ENCODE assay signal across 22 mouse cellular contexts in genomic region chr10:41243930-41244329, GRCm38 (mm10). TPM values are rescaled to one million over a fixed set of nuclear protein-coding genes. Genes with fewer than 3 reads are reported as not detected.
"Had no signal": no experiment of that assay in that cellular context is flagged by ENCODE, and none has a peak within 500 bp of the region (broad histone marks: within the 10 kb centered on the region; RNA-seq: fewer than 3 reads in every experiment).

No protein-coding gene starts in this region.

- DNase-seq: kidney, adult 2 months; kidney, postnatal 25 days; lung, embryonic 14.5 days; right cerebral cortex, adult 18-20 months; right cerebral cortex, postnatal 14 days; right cerebral cortex, postnatal 4 days; thymus, adult 2 months; thymus, postnatal 14 days; thymus, postnatal 4 days had no signal

- H3K27me3 ChIP-seq: midbrain, embryonic 13.5 days had no signal

- H3K4me3 ChIP-seq: left cerebral cortex, adult 2 months; midbrain, embryonic 13.5 days had no signal

- H3K9ac ChIP-seq: lung, embryonic 14.5 days; midbrain, embryonic 13.5 days had no signal

- H3K9me3 ChIP-seq: midbrain, embryonic 13.5 days had no signal

- H3K4me2 ChIP-seq: lung, embryonic 14.5 days; midbrain, embryonic 13.5 days had no signal

- H3K27ac ChIP-seq: kidney, postnatal 0 days; left cerebral cortex, adult 2 months; macrophage; midbrain, embryonic 13.5 days; stomach, postnatal 0 days had no signal

- ATAC-seq: intestine, postnatal 0 days; lung, postnatal 0 days; midbrain, embryonic 13.5 days had no signal

RNA-seq across cellular contexts. Expression of gene Ak9, which starts 59.9 kb away (rescaled TPM):
- total RNA-seq: liver, adult 2 months had no signal
- polyA plus RNA-seq: intestine, postnatal 0 days; kidney, embryonic 14.5 days; large intestine, adult 2 months; liver, adult 2 months; liver, embryonic 16.5 days; lung, embryonic 14.5 days; neural tube, embryonic 11.5 days; stomach, embryonic 14.5 days; stomach, postnatal 0 days had no signal
